Mouse (Mus musculus): ENCODE measurements around the gene Map4k1.

The Map4k1 gene

GRCm38 (mm10) chr7:28982274-28983013 lies 594 bp downstream of the Map4k1 start:
- DNase-seq: no peak

- DNase-seq: no peak
Observed at GRCm38 (mm10) chr7:28983141-28983564, 1.3 kb downstream of the Map4k1 start.

DNA sequence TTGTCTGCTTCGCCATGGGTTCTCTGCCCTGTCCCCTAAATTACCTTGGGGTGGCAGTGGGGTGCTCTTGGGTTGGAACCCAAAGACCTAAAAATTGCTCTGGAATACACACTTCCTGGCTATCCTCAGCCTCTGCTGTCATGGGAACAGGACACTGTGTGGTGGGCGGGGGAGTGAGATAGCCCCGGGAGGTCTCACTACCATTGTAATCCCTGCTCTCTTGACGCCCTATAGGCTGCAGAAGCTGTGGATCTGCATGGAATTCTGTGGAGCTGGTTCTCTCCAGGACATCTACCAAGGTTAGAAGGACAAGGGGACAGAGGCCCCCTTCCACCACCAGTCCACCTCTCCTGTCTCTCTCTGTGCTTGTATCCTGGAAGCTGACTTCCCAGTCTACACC lies 2.0 kb downstream of the Map4k1 start:
- DNase-seq: no peak

- DNase-seq: no peak
Observed at GRCm38 (mm10) chr7:28984452-28984851, 2.6 kb downstream of the Map4k1 start.

DNA sequence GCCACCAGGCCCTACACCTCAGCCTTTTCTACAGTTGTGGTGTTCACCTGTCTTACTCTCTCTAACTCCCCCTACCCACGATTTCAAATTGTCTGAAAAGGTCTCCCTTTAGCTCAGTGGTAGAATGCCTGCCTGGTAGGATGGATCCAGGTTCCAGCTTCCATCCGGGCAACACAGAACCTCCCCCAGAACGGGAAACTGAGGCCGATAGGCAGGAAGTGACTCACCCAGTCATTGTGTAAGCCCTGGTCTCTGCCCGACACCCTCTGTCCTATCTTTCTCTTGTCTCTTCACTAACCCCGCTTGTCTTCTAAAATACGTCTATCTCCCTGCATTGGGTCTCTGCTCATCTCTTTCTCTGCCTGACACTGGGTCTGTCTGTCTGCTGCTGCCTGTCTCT lies 3.4 kb downstream of the Map4k1 start:
- DNase-seq: no peak

DNA sequence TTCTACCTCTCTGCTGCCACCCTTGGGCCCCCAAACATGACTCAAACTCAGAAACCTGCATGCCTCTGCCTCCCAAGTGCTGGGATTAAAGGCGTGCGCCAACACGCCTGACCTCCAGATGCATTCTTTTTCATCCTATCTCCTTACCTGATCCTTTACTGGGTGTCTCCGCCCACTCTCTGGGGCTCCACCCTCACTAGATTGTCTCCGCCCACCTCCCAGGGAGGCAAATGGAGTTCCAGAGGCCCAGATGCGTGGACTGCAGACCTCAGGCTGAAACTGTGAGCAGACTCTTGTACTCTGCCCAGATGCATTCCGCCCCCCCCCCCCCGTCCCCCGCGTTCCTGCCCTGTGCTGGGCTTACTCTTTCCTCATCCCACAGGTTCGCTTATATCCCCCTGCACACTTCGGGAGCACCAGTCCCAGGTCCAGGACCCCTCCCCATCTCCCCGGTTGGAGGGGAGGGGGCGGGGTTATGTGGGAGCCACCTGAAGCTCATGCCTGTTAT lies 9.0 kb downstream of the Map4k1 start:
- DNase-seq: no peak

DNA sequence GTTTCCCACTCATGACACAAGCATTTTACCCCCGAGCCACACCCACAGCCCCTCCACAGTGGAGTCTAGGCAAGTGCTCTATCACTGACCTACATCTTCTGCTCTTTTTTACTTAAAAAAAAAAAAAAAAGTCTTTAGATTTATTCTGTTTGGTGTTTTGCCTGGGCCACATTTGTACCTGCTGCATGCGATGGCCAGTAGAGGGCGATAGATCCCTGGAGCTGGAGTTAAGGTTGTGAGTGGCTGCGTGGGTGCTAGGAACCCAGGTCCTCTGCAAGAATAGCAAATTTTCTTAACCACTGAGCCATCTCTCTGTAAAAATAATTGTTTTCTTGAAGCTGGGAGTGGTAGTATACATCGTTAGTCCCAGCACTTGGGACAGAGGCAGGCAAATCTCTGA lies 9.8 kb downstream of the Map4k1 start:
- DNase-seq: no peak

DNA sequence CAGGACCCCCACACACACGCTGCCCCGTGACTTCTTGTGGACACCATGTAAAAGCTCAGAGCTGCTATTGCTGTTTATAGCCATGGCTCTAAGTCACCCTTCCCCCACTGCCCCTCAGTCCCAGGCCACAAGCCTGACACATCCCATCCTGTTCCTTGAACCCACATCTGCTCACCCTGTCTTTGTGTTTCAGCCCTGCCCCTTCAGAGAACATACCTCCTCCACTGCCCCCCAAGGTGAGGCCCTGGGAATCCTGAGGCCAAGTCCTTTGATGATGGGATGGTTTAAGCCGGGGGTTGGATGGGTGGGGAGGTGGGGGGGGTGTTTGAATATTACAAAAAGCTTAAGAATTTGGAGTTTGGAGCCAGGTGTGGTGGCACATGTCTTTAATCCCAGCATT lies 11.1 kb downstream of the Map4k1 start:
- no peak for DNase-seq

DNA sequence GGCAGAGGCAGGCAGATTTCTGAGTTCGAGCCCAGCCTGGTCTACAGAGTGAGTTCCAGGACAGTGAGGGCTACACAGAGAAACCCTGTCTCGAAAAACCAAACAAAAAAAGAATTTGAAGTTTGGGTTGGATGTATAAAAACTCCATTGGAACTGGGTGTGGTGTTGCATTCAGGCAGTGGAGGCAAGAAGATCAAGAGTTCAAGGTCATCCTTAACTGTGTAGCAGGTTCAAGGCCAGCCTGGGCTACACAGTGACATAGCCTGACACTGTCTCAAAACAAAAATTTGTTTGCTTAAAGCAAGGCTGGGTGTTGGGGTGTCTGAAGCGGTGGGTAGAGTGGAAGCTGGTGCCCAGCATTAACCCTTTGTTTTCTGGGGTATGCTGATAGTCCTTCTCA lies 11.6 kb downstream of the Map4k1 start:
- no peak for DNase-seq

DNA sequence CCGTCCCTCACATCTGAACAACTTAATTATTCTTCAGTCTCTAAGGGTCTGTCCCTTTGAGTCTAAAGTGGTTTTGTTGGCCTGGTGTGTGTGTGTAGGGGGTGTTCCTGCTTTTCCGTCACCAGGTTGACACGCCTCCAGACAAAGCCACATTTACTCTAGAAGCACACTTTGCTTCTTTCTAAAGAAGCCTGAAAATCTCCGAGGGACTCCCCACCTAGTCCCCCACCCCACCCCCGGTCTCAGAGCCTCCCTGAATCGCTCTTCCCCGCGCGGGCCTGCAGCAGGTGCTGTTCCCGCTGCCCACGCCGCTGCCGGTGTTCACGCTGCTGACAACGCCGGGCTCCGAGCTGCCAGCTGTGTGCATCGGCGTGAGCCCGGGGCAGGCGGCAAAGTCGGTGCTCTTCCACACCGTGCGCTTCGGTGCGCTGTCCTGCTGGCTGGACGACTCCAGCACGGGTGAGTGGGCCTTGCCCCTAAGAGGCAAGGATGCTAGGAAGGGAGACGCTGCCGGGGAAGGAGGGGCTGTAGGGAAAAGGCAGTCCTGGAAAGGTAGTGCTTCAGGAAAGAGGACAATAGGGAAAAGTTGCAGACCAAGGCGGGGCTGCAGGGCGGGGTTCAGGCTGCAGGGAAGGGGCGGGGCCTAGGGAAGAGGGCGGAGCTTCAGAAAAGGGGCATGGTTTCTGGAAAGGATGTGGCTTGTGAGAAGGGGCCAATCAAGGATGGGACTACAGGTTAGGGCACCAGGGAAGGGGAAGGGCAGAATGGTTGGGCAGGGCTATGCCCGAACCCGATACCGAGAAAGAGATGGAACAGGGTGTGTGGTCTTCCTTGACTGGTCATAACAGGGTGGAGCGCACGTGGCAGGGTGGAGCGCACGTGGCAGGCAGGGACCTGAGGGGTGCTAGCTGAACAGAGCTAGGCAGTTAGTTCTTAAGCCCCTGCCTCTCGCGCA lies 19.1 kb downstream of the Map4k1 start:
- peak; percentile 19 to 34 for DNase-seq

- no peak for DNase-seq
Observed at GRCm38 (mm10) chr7:29007224-29008101, 25.6 kb downstream of the Map4k1 start.

DNA sequence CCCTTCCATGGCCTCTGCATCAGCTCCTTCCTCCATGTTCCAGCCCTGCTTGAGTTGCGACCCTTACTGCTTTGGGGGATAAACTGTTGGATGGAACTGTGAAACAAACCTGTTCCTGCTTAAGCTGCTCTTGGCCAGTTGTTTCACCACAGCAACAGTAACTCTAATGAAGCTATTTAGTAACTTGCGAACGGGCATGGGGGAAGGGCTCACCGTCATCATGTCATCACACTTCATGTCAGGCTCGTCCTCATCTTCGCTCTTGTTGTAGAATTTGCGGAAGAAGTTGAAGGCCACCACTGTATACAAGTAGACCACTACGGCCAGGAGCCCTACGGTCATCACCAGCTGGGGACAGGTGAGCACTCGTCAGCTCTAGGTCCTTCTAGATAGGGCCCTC lies 26.3 kb downstream of the Map4k1 start:
- DNase-seq: no peak

GRCm38 (mm10) chr7:29008714-29009113 lies 26.9 kb downstream of the Map4k1 start:
- DNase-seq: no peak

DNA sequence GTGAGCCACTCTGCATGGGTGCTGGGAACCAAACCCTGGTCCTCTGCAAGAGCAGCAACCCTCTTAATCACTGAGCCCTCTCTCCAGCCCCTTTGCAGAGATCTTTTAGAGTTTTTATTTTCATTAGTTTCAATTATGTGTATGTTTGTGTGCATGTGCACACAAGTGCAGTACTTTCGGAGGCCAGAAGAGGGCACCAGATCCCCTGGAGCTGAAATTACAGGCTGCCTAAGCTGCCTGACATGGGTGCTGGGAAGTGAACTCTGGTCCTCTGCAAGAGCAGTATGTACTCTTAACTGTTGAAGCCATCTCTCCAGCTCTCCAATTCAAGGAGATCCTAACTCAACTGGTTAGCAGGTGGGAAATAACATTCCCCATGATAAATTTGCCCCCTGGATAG lies 33.1 kb downstream of the Map4k1 start:
- DNase-seq: no peak

GRCm38 (mm10) chr7:29016440-29016839 lies 34.6 kb downstream of the Map4k1 start:
- no peak for DNase-seq

DNA sequence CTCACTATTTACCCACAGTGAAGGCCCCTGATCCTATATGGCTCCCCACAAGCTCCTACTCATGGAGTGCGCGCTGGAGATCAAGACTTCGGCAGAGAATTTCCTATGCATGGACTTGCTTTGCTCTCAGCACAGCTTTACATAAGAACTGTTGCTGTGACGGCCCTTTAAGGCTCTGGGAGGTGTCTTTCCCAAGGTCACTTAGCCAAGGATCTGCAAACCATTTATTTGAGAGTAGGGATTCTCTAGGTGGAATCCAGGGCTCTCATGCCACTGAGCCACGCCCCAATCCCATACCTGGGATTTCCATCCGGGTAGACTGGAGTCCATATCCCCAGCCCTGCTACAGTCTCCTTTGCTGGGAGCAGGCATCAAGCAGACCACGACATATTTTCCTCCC lies 35.4 kb downstream of the Map4k1 start:
- no peak for DNase-seq

DNA sequence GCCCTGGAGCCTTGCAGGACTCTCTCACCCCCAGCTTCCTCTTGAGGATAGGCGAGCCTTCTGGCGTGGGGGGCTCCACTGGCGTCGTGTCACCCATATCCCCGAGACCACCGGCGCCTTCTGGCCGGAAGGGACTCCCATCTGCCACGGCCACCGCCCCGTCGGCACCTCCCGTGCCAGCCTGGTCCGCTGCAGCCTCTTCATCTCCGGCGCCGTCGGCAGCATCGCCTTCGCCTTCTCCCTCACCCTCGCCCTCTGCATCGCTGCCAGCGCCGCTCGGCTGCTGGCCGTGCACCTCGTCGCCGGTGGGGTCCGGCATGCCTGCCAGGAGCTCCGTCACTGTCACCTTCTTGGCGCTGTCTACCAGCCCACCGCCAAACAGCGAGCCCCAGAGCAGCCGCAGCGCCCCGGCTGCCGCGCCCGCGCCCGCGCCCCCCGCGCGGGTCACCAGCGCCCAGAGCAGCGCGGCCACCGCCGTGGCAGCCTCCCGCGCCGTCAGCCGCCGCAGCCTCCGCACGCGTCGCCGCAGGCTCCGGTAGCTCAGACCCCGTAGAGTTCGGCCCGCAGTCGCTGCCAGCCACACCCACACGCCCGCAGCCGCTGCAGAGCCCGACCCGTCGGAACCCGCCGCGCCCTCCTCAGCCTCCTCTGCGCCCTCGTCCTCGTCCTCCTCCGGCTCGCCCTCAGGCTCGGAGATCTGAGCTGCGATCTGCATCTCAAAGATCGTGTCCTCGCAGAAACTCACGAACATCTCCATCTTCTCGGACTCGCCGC lies 37.8 kb downstream of the Map4k1 start:
- no peak for DNase-seq

GRCm38 (mm10) chr7:29022479-29022878 lies 40.6 kb downstream of the Map4k1 start:
- DNase-seq: no peak

DNA sequence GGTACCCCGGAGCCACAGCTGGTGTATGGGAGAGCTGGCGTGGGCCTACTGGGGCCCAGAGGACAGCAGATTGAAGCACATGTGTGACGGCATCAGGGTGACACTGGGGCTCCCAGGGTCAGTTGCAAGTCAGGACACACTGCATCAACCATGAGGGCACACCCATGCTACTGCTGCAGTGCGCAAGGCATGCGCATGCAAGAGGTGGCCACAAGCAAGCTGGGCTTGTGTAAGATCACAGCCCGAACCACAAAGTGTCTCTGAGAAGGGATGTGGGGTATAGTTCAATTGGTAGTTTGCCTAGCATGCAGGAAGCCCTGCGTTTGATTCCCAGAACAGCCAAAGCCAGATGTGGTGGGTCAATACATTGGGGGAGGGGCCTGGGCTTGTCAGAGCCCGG lies 41.7 kb downstream of the Map4k1 start:
- DNase-seq: no peak

DNA sequence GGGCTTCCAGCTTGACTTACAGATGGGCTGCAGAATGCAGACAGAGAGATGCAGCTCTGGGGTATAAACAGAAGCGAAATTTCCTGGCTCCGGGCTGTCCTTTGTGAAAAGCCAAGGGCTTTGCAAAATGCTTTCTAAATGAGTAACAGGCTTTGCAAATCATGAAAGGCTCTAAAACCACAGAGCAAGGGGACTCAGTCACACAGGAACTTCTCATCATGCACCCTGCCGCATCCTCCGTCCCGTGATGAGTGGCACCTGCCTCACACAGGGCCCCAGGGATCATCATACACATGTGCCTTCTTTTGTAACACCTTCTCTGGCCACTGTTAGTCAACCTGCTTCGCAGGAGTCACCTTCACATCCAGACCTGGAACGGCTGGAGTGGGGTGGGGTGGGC lies 43.7 kb downstream of the Map4k1 start:
- no peak for DNase-seq

DNA sequence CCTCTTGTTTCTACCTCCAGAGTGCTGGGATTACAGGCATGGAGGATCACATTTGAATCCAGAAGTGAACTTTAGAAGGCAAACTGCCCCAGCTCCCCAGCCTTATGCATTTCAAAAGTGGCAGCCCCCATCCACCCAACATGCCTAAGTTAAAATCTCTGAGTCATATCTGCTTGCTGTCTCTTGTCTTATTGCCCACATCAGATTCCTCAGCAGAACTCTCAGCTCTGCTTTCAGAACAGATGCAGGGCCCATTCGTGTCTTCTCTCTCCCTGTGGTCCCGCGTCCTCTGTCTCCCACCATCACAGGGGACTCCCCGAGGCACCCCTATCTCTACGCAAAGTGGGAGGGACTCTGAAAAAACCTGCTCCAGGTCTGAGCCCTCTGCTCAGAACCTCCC lies 44.3 kb downstream of the Map4k1 start:
- DNase-seq: no peak

GRCm38 (mm10) chr7:29026811-29027210 lies 45.0 kb downstream of the Map4k1 start:
- no peak for DNase-seq
